Mouse (Mus musculus) heart, adult 9 months (tissue): Measurements from ENCODE around the gene Btbd35f11.
"Not testable (repeated sequence)": the region's sequence is repeated elsewhere in the genome, so short reads cannot be mapped to it uniquely, and the experiment has no call there.

Source experiments
- DNase-seq, 2 experiments: peaks; one replicate each; pipeline ENCODE4 v3.0.0; 2022; ENCODE audit warnings: low spot score in 2 of 2

The Btbd35f11 gene

DNA sequence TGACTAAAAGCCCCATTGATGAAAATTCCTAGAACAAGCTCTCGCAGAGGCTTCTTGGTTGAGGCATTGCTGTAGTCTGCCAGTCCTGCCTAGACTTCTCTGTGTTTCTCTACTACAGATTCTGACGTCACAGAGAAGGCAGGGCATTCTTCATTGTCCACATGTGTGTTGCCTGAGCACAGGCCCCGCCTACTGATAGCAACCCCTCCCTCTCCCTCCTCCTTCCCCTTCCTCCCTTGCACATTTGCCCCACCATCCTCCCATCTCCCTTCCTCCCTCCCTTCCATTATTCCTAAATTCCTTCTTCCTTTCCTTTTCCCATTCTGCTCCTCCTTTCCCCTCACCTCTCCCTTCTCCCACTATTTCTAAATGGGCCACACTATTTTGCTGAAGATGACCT lies at the start of gene Btbd35f11:
Btbd35f11 (minus strand) TSS at position 101 of the 400 bp plus-strand sequence.
- not testable (repeated sequence) for DNase-seq

GRCm38 (mm10) chrX:3409946-3410345 lies 33.5 kb downstream of the Btbd35f11 start:
- peak in 1 of 2 experiments; percentile 13 for DNase-seq
